Mouse (Mus musculus) large intestine, adult 2 months (tissue): ENCODE measurements at regions not wholly inside any gene's neighbourhood (a gene's known extent, or its start where the extent isn't known, plus 50 kb on each side); places are given as distances from the start of the nearest gene placed in this dataset.

ENCODE experiments used
- DNase-seq: peaks from one replicate; pipeline ENCODE4 v3.0.0-alpha.2; 2012; ENCODE audit warnings: low read depth, low spot score
- WGBS: fragments of 180-500 bp; shearing (Covaris S2); methylation state at CpG from one replicate; pipeline ENCODE4 v1.1.7; 2018; 5-methylcytosine and 5-hydroxymethylcytosine counted together

GRCm38 (mm10) chr9:30166235-30166752 lies 203.4 kb upstream of the Ntm start:
- no peak for DNase-seq
- WGBS = 58% methylated on average over 13 of the region's 13 CpGs

GRCm38 (mm10) chr9:30167223-30167622 lies 204.3 kb upstream of the Ntm start:
- 34% methylated on average over 7 of the region's 7 CpGs for WGBS

GRCm38 (mm10) chr9:30174646-30175045 lies 211.7 kb upstream of the Ntm start:
- WGBS = 63% methylated on average over 6 of the region's 6 CpGs
- no peak for DNase-seq

More at GRCm38 (mm10) chr9:30167223-30167622, 204.3 kb upstream of the Ntm start:
- DNase-seq = no peak

- no peak for DNase-seq
Measured at GRCm38 (mm10) chr9:30175376-30175775, 212.4 kb upstream of the Ntm start.

GRCm38 (mm10) chr9:30183409-30183808 lies 220.5 kb upstream of the Ntm start:
- WGBS = 73% methylated on average over 11 of the region's 11 CpGs
- no peak for DNase-seq

More at GRCm38 (mm10) chr9:30175376-30175775, 212.4 kb upstream of the Ntm start:
- 66% methylated on average over 3 of the region's 3 CpGs for whole genome bisulfite sequencing

GRCm38 (mm10) chr9:30184996-30185763 lies 222.2 kb upstream of the Ntm start:
- 88% methylated on average over 10 of the region's 10 CpGs for WGBS

GRCm38 (mm10) chr9:30186261-30186660 lies 223.3 kb upstream of the Ntm start:
- 63% methylated on average over 2 of the region's 2 CpGs for WGBS
- no peak for DNase-seq

More at GRCm38 (mm10) chr9:30184996-30185763, 222.2 kb upstream of the Ntm start:
- DNase-seq = no peak

GRCm38 (mm10) chr9:30190078-30190477 lies 227.1 kb upstream of the Ntm start:
- 90% methylated on average over 5 of the region's 5 CpGs for WGBS

GRCm38 (mm10) chr9:30191119-30191518 lies 228.2 kb upstream of the Ntm start:
- DNase-seq = no peak

More at GRCm38 (mm10) chr9:30190078-30190477, 227.1 kb upstream of the Ntm start:
- no peak for DNase-seq

GRCm38 (mm10) chr9:30191902-30192301 lies 229.0 kb upstream of the Ntm start:
- no peak for DNase-seq

GRCm38 (mm10) chr9:30194866-30195265 lies 231.9 kb upstream of the Ntm start:
- DNase-seq = no peak
- 82% methylated on average over 3 of the region's 3 CpGs for WGBS

- 80% methylated on average over 3 of the region's 3 CpGs for WGBS
- DNase-seq = no peak
Measured at GRCm38 (mm10) chr9:30202411-30202810, 224.5 kb upstream of the Snx19 start.

GRCm38 (mm10) chr9:30207631-30208030 lies 219.3 kb upstream of the Snx19 start:
- no peak for DNase-seq
- WGBS = 76% methylated on average over 4 of the region's 4 CpGs

- DNase-seq = no peak
- 77% methylated on average over 1 of the region's 1 CpGs for WGBS
Measured at GRCm38 (mm10) chr9:30209806-30210205, 217.1 kb upstream of the Snx19 start.

- WGBS = 72% methylated on average over 3 of the region's 3 CpGs
Measured at GRCm38 (mm10) chr9:30212471-30213075, 214.3 kb upstream of the Snx19 start.

GRCm38 (mm10) chr9:30234501-30235163 lies 192.3 kb upstream of the Snx19 start:
- WGBS = 68% methylated on average over 8 of the region's 8 CpGs
- DNase-seq = no peak

More at GRCm38 (mm10) chr9:30212471-30213075, 214.3 kb upstream of the Snx19 start:
- DNase-seq = no peak

- 61% methylated on average over 3 of the region's 3 CpGs for WGBS
- DNase-seq = no peak
Measured at GRCm38 (mm10) chr9:30235791-30236190, 191.1 kb upstream of the Snx19 start.

GRCm38 (mm10) chr9:30242107-30242506 lies 184.8 kb upstream of the Snx19 start:
- DNase-seq = no peak
- WGBS = 72% methylated on average over 5 of the region's 5 CpGs

GRCm38 (mm10) chr9:30264533-30265168 lies 162.3 kb upstream of the Snx19 start:
- WGBS = 34% methylated on average over 11 of the region's 11 CpGs
- DNase-seq = no peak

- no peak for DNase-seq
- 66% methylated on average over 5 of the region's 5 CpGs for WGBS
Measured at GRCm38 (mm10) chr9:30271081-30271480, 155.8 kb upstream of the Snx19 start.
